Mouse (Mus musculus): ENCODE results near the gene Hibadh.

DNA sequence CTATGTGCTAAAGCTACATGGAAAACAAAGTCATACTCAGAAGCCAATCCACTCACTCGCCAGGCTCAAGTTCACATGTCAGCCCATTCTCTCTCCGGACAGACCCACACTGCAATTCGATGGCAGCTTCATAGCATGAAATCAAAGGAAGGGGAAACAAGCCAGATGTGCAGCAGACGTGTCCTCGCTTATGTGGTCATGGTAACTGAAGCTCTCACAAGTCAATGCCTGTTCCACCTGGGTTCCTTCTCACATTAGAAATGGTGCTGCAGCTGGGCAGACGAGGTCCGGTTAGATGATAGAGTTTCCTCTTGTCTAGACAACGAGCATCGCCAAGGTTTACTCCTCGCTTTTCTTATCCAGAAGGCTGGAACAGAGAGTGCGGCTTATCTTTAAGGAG is 8.6 kb upstream of the Hibadh start:
- no peak for TF ChIP-seq CTCF (IDR thresholded peaks at IDR 0.05; ENCODE audit: low read depth, low read length)
- TF ChIP-seq POLR2A (IDR thresholded peaks at IDR 0.05; ENCODE audit: extremely low read depth, insufficient read depth, low read length): no peak

Data from liver, adult 2 months (tissue).